In genomic region chr7:99545885-99546745, GRCm38 (mm10) we compare ENCODE assay signal across 8 mouse cellular contexts. TPM values are rescaled to one million over a fixed set of nuclear protein-coding genes. Genes with fewer than 3 reads are reported as not detected.
DNase-seq lines count a peak whose midpoint lies in the region; ATAC-seq and TF ChIP-seq lines count a peak whose summit lies in the region.

No protein-coding gene starts in this region.

- DNase-seq in CD4-positive helper T cell, adult 2 months (ENCODE audit: low read depth, low spot score) = peak; percentile 49
- DNase-seq in NIH3T3 (ENCODE audit: low read depth) = peak; percentile 41
- DNase-seq in embryonic facial prominence, embryonic 11.5 days (ENCODE audit: low spot score) = peak; percentile 45
- peak; percentile 88 for DNase-seq in kidney, adult 9 months
- peak; percentile 90 for DNase-seq in lung, embryonic 14.5 days
- DNase-seq in skeletal muscle tissue, adult 2 months (ENCODE audit: low read depth, low spot score) = peak; percentile 80
- no peak for DNase-seq in right cerebral cortex, postnatal 14 days

- H3K4me3 ChIP-seq in embryonic facial prominence, embryonic 11.5 days (ENCODE audit: low read depth, low read length) = no peak overlapping the region
- H3K4me3 ChIP-seq in heart, embryonic 12.5 days = no peak overlapping the region
- H3K4me3 ChIP-seq in lung, embryonic 14.5 days (ENCODE audit: low read depth, low read length) = no peak overlapping the region

- 0 out of 2 replicates have a peak, but pooled peaks have one; percentile 35 for ATAC-seq in embryonic facial prominence, embryonic 11.5 days (replicated peaks; ENCODE audit: insufficient number of reproducible peaks, low FRiP score, low TSS enrichment, low read depth)
- peak; percentile 70 for ATAC-seq in heart, embryonic 12.5 days (ENCODE audit: insufficient number of reproducible peaks, low FRiP score)
- peak; percentile 79 for ATAC-seq in lung, embryonic 14.5 days (ENCODE audit: insufficient read depth)

- no peak for TF ChIP-seq CTCF in lung, embryonic 14.5 days (IDR thresholded peaks at IDR 0.05; ENCODE audit: low read depth)

- H3K27ac ChIP-seq in embryonic facial prominence, embryonic 11.5 days (replicated peaks; ENCODE audit: low read depth, low read length) = 0 out of 2 replicates have a peak overlapping the region, but pooled peaks have one; percentile 11
- H3K27ac ChIP-seq in heart, embryonic 12.5 days (ENCODE audit: poor library complexity, severe bottlenecking) = peak overlapping the region; percentile 92
- peak overlapping the region; percentile 91 for H3K27ac ChIP-seq in lung, embryonic 14.5 days (ENCODE audit: low read depth)

- H3K27me3 ChIP-seq in embryonic facial prominence, embryonic 11.5 days (ENCODE audit: control insufficient read depth, insufficient read depth, low read length) = no peaks in the 10 kb centered on the region
- no peaks in the 10 kb centered on the region for H3K27me3 ChIP-seq in heart, embryonic 12.5 days (replicated peaks)
- no peaks in the 10 kb centered on the region for H3K27me3 ChIP-seq in lung, embryonic 14.5 days (ENCODE audit: insufficient read depth, low read length)

- no peaks in the 10 kb centered on the region for H3K9me3 ChIP-seq in embryonic facial prominence, embryonic 11.5 days (replicated peaks; ENCODE audit: control insufficient read depth, low read length)
- H3K9me3 ChIP-seq in heart, embryonic 12.5 days (replicated peaks) = peaks cover 6% of the 10 kb centered on the region; the same call in 1 of the 2 replicates
- H3K9me3 ChIP-seq in lung, embryonic 14.5 days (ENCODE audit: low read depth, low read length) = no peaks in the 10 kb centered on the region

- no peaks in the 10 kb centered on the region for H3K36me3 ChIP-seq in embryonic facial prominence, embryonic 11.5 days (replicated peaks; ENCODE audit: control insufficient read depth, insufficient read depth, low read depth, low read length)
- peaks cover 14% of the 10 kb centered on the region for H3K36me3 ChIP-seq in heart, embryonic 12.5 days
- peaks cover 19% of the 10 kb centered on the region; the same call in 1 of the 2 replicates for H3K36me3 ChIP-seq in lung, embryonic 14.5 days (ENCODE audit: insufficient read depth)

- no peak overlapping the region for H3K9ac ChIP-seq in embryonic facial prominence, embryonic 11.5 days (replicated peaks; ENCODE audit: low read length)
- H3K9ac ChIP-seq in heart, embryonic 12.5 days = peak overlapping the region; percentile 47
- H3K9ac ChIP-seq in lung, embryonic 14.5 days = peak overlapping the region; percentile 30

- H3K4me1 ChIP-seq in embryonic facial prominence, embryonic 11.5 days (ENCODE audit: control insufficient read depth, insufficient read depth, low read length) = 0 out of 2 replicates have a peak, but pooled peaks cover 2% of the 10 kb centered on the region
- peaks cover 59% of the 10 kb centered on the region for H3K4me1 ChIP-seq in heart, embryonic 12.5 days (replicated peaks)
- peaks cover 30% of the 10 kb centered on the region for H3K4me1 ChIP-seq in lung, embryonic 14.5 days (ENCODE audit: insufficient read depth)

- WGBS in embryonic facial prominence, embryonic 11.5 days = 36% methylated on average over 10 of the region's 10 CpGs
- WGBS in heart, embryonic 12.5 days = 28% methylated on average over 10 of the region's 10 CpGs
- WGBS in lung, embryonic 14.5 days = 16% methylated on average over 10 of the region's 10 CpGs

- H3K4me2 ChIP-seq in embryonic facial prominence, embryonic 11.5 days (ENCODE audit: low read depth, low read length) = no peak overlapping the region
- H3K4me2 ChIP-seq in heart, embryonic 12.5 days = 0 out of 2 replicates have a peak overlapping the region, but pooled peaks have one; percentile 13
- peak overlapping the region; percentile 31; the same call in 1 of the 2 replicates for H3K4me2 ChIP-seq in lung, embryonic 14.5 days

RNA-seq across cellular contexts. Expression of gene Arrb1, which starts 10.8 kb away (rescaled TPM):
- polyA plus RNA-seq in embryonic facial prominence, embryonic 11.5 days (2014; fragmentation: Nextera tagmentation; extraction: Ambion mirVana) = 2.7 and 3.0 TPM in 2 replicates
- polyA plus RNA-seq in heart, embryonic 12.5 days (2016; fragmentation: Nextera tagmentation; extraction: Ambion mirVana) = 13.4 and 14.5 TPM in 2 replicates
- 7.0 and 7.8 TPM in 2 replicates for polyA plus RNA-seq in lung, embryonic 14.5 days (2014; fragmentation: Nextera tagmentation; extraction: Ambion mirVana)

Comparison
In these comparisons a context has a peak if more than half of its experiments do, and no peak if none do; other contexts are left out.
1. H3K27ac ChIP-seq: peak in every context shown above with its lines; median percentile 92 in heart, embryonic 12.5 days; 91 in lung, embryonic 14.5 days; 11 in embryonic facial prominence, embryonic 11.5 days.